Mouse (Mus musculus): ENCODE data around the gene Vwa8.

GRCm38 (mm10) chr14:79028996-79029575 is 180.2 kb downstream of the Vwa8 start:
- TF ChIP-seq CTCF (IDR thresholded peaks at IDR 0.05) (no peak), EP300 (IDR thresholded peaks at IDR 0.05) (no peak)
